Mouse (Mus musculus): ENCODE measurements around the gene Gm4952. TPM values are rescaled to one million over a fixed set of nuclear protein-coding genes. Genes with fewer than 3 reads are reported as not detected.

The Gm4952 gene
- polyA plus RNA-seq, 2 experiments = 1.9 to 4.3 TPM

- H3K4me1 ChIP-seq (replicated peaks; ENCODE audit: control insufficient read depth in 2 of 2, insufficient read depth in 2 of 2, low read length in 1 of 2) = peaks cover 0 to 5% of the 10 kb centered on the region in 2 experiments; a peak in 1 of 4 replicates
- H3K27ac ChIP-seq = no peak overlapping the region
- no peak for TF ChIP-seq EP300 (IDR thresholded peaks at IDR 0.05; ENCODE audit: low read depth)
- no peak for TF ChIP-seq CTCF (IDR thresholded peaks at IDR 0.05; ENCODE audit: low read depth)
- H3K9me3 ChIP-seq (ENCODE audit: control insufficient read depth, low read length) = no peaks in the 10 kb centered on the region
- H3K27me3 ChIP-seq (ENCODE audit: control insufficient read depth, insufficient read depth, low read length) = no peaks in the 10 kb centered on the region; the same call in 1 of the 2 replicates
- no peaks in the 10 kb centered on the region for H3K36me3 ChIP-seq (replicated peaks; ENCODE audit: control insufficient read depth, insufficient read depth, low read depth)
- DNase-seq (ENCODE audit: low read depth in 3 of 3, low spot score in 3 of 3) = no peak
- H3K4me2 ChIP-seq (ENCODE audit: low read depth) = peak overlapping the region; percentile 72
- H3K9ac ChIP-seq (replicated peaks) = no peak overlapping the region
- no peak for ATAC-seq (ENCODE audit: insufficient read depth)
- 48% methylated on average over 3 of the region's 3 CpGs for WGBS (ENCODE audit: insufficient replicate concordance)
- H3K4me3 ChIP-seq (ENCODE audit: insufficient read depth in 1 of 2, low read depth in 2 of 2, low read length in 2 of 2) = peak overlapping the region in 1 of 2 experiments; percentile 57; a peak in 3 of 4 replicates
These were observed 2.7 kb upstream of the Gm4952 start for GRCm38 (mm10) chr19:12597073-12597405.

GRCm38 (mm10) chr19:12598674-12599073 lies 1.1 kb upstream of the Gm4952 start:
- Histone ChIP-seq H3K4me3 (ENCODE audit: insufficient read depth in 1 of 2, low read depth in 2 of 2, low read length in 2 of 2) (no peak overlapping the region), H3K27ac (no peak overlapping the region), H3K4me1 (replicated peaks; ENCODE audit: control insufficient read depth in 2 of 2, insufficient read depth in 2 of 2, low read length in 1 of 2) (peaks cover 0 to 5% of the 10 kb centered on the region in 2 experiments; a peak in 1 of 4 replicates), H3K9ac (replicated peaks) (no peak overlapping the region), H3K36me3 (replicated peaks; ENCODE audit: control insufficient read depth, insufficient read depth, low read depth) (no peaks in the 10 kb centered on the region), H3K9me3 (ENCODE audit: control insufficient read depth, low read length) (no peaks in the 10 kb centered on the region), H3K27me3 (ENCODE audit: control insufficient read depth, insufficient read depth, low read length) (no peaks in the 10 kb centered on the region; the same call in 1 of the 2 replicates), H3K4me2 (ENCODE audit: low read depth) (no peak overlapping the region)
- DNase-seq (ENCODE audit: low read depth in 3 of 3, low spot score in 3 of 3) (no peak), ATAC-seq (ENCODE audit: insufficient read depth) (no peak)
- 49% methylated on average over 3 of the region's 3 CpGs for WGBS (ENCODE audit: insufficient replicate concordance)
- TF ChIP-seq CTCF (IDR thresholded peaks at IDR 0.05; ENCODE audit: low read depth) = no peak
- TF ChIP-seq EP300 (IDR thresholded peaks at IDR 0.05; ENCODE audit: low read depth) = no peak

GRCm38 (mm10) chr19:12600684-12601480 lies 1.1 kb downstream of the Gm4952 start:
- Histone ChIP-seq H3K36me3 (replicated peaks; ENCODE audit: control insufficient read depth, insufficient read depth, low read depth) (no peaks in the 10 kb centered on the region), H3K27me3 (ENCODE audit: control insufficient read depth, insufficient read depth, low read length) (no peaks in the 10 kb centered on the region; the same call in 1 of the 2 replicates), H3K9me3 (ENCODE audit: control insufficient read depth, low read length) (no peaks in the 10 kb centered on the region), H3K4me3 (ENCODE audit: insufficient read depth in 1 of 2, low read depth in 2 of 2, low read length in 2 of 2) (no peak overlapping the region), H3K27ac (no peak overlapping the region), H3K4me2 (ENCODE audit: low read depth) (no peak overlapping the region), H3K9ac (replicated peaks) (no peak overlapping the region), H3K4me1 (replicated peaks; ENCODE audit: control insufficient read depth in 2 of 2, insufficient read depth in 2 of 2, low read length in 1 of 2) (peaks cover 0 to 5% of the 10 kb centered on the region in 2 experiments; a peak in 1 of 4 replicates)
- TF ChIP-seq EP300 (IDR thresholded peaks at IDR 0.05; ENCODE audit: low read depth) = no peak
- 18% methylated on average over 2 of the region's 2 CpGs for WGBS (ENCODE audit: insufficient replicate concordance)
- peak in 2 of 3 experiments; percentile 6 to 12 for DNase-seq (ENCODE audit: low read depth in 3 of 3, low spot score in 3 of 3)
- no peak for ATAC-seq (ENCODE audit: insufficient read depth)

GRCm38 (mm10) chr19:12608336-12608735 lies 8.6 kb downstream of the Gm4952 start:
- Histone ChIP-seq H3K4me1 (replicated peaks; ENCODE audit: control insufficient read depth in 2 of 2, insufficient read depth in 2 of 2, low read length in 1 of 2) (no peaks in the 10 kb centered on the region), H3K27me3 (ENCODE audit: control insufficient read depth, insufficient read depth, low read length) (no peaks in the 10 kb centered on the region), H3K36me3 (replicated peaks; ENCODE audit: control insufficient read depth, insufficient read depth, low read depth) (no peaks in the 10 kb centered on the region), H3K9me3 (ENCODE audit: control insufficient read depth, low read length) (no peaks in the 10 kb centered on the region), H3K4me3 (ENCODE audit: insufficient read depth in 1 of 2, low read depth in 2 of 2, low read length in 2 of 2) (no peak overlapping the region), H3K27ac (no peak overlapping the region), H3K4me2 (ENCODE audit: low read depth) (no peak overlapping the region), H3K9ac (replicated peaks) (no peak overlapping the region)
- ATAC-seq (ENCODE audit: insufficient read depth) (no peak), DNase-seq (ENCODE audit: low read depth in 3 of 3, low spot score in 3 of 3) (no peak)
- TF ChIP-seq EP300 (IDR thresholded peaks at IDR 0.05; ENCODE audit: low read depth) = no peak
- no peak for TF ChIP-seq CTCF (IDR thresholded peaks at IDR 0.05; ENCODE audit: low read depth)

DNA sequence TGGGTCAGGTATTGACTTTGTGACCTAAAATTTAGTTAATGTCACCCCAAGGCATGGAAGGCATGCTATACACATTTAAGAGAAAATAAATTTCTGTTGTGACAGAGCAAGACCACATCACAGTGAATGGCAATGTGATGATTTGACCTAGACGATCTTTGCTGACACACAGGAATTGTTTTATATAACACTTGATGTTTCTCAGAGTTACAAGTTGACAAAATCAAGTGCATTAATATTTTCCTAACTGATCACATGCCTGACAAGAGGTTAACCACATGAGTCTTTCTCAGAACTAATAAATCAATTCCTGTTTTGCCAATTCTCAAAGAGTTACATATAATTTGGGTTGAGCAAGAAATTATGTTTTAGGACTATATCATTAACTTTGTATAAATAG lies 13.9 kb downstream of the Gm4952 start:
- TF ChIP-seq EP300 (IDR thresholded peaks at IDR 0.05; ENCODE audit: low read depth) (no peak), CTCF (IDR thresholded peaks at IDR 0.05; ENCODE audit: low read depth) (no peak)
- no peaks in the 10 kb centered on the region for H3K36me3 ChIP-seq (replicated peaks; ENCODE audit: control insufficient read depth, insufficient read depth, low read depth)
- no peak overlapping the region for H3K4me3 ChIP-seq (ENCODE audit: insufficient read depth in 1 of 2, low read depth in 2 of 2, low read length in 2 of 2)
- ATAC-seq (ENCODE audit: insufficient read depth) = no peak
- H3K27me3 ChIP-seq (ENCODE audit: control insufficient read depth, insufficient read depth, low read length) = no peaks in the 10 kb centered on the region
- no peaks in the 10 kb centered on the region for H3K9me3 ChIP-seq (ENCODE audit: control insufficient read depth, low read length)
- H3K4me1 ChIP-seq (replicated peaks; ENCODE audit: control insufficient read depth in 2 of 2, insufficient read depth in 2 of 2, low read length in 1 of 2) = no peaks in the 10 kb centered on the region
- no peak overlapping the region for H3K9ac ChIP-seq (replicated peaks)
- WGBS (ENCODE audit: insufficient replicate concordance) = 26% methylated on average over 1 of the region's 1 CpGs
- H3K4me2 ChIP-seq (ENCODE audit: low read depth) = no peak overlapping the region
- no peak overlapping the region for H3K27ac ChIP-seq
- DNase-seq (ENCODE audit: low read depth in 3 of 3, low spot score in 3 of 3) = no peak

Data from liver, embryonic 14.5 days (tissue).